Mouse (Mus musculus) spleen, adult 2 months (tissue): ENCODE data around the gene Adh5. TPM values are rescaled to one million over a fixed set of nuclear protein-coding genes. Genes with fewer than 3 reads are reported as not detected.
"Not testable (repeated sequence)": the region's sequence is repeated elsewhere in the genome, so short reads cannot be mapped to it uniquely, and the experiment has no call there.

Source experiments
- DNase-seq, 2 experiments: peaks; one replicate each; pipeline versions ENCODE4 v3.0.0 to v3.0.0-alpha.2; 2012 to 2021; ENCODE audit warnings: low spot score in 2 of 2, low read depth in 1 of 2
- H3K27ac ChIP-seq: fragments of 200-500 bp; 2 replicates; pipeline ENCODE4 v1.5.1; 2012; ENCODE audit warnings: low read length, inconsistent platforms; ENCODE audit not compliant: insufficient read depth
- H3K27me3 ChIP-seq: fragments of 200-500 bp; 2 replicates; pipeline ENCODE4 v1.6.1; 2012; ENCODE audit warnings: mild to moderate bottlenecking, moderate library complexity, low read length, inconsistent platforms; ENCODE audit not compliant: control insufficient read depth, insufficient read depth
- H3K36me3 ChIP-seq: fragments of 200-500 bp; 2 replicates; pipeline ENCODE4 v1.6.1; 2012; ENCODE audit warnings: mild to moderate bottlenecking, low read length, inconsistent platforms; ENCODE audit not compliant: control insufficient read depth, insufficient read depth
- H3K4me1 ChIP-seq: fragments of 200-500 bp; 2 replicates; pipeline ENCODE4 v1.6.1; 2011; ENCODE audit warnings: inconsistent platforms; ENCODE audit not compliant: control insufficient read depth, insufficient read depth, insufficient read length
- H3K4me3 ChIP-seq: fragments of 200-500 bp; 2 replicates; pipeline ENCODE4 v1.5.1; 2011; ENCODE audit warnings: mild to moderate bottlenecking, inconsistent platforms; ENCODE audit not compliant: insufficient read depth, insufficient read length; ENCODE audit errors: extremely low read depth
- CTCF ChIP-seq: fragments of 200-500 bp; IDR thresholded peaks from 2 replicates; pipeline ENCODE4 v1.5.1; 2011; ENCODE audit warnings: mild to moderate bottlenecking, inconsistent platforms; ENCODE audit not compliant: insufficient read depth, insufficient read length, insufficient replicate concordance; ENCODE audit errors: extremely low read depth
- POLR2A ChIP-seq: fragments of 200-500 bp; IDR thresholded peaks from 2 replicates; pipeline ENCODE4 v1.6.1; 2011; ENCODE audit warnings: low read depth, low read length, inconsistent platforms
- WGBS: fragments of 180-500 bp; shearing (Covaris S2); methylation state at CpG from one replicate; pipeline ENCODE4 v1.1.7; 2018; 5-methylcytosine and 5-hydroxymethylcytosine counted together
- polyA plus RNA-seq: library from polyadenylated mRNA; depleted of rRNA; stranded (reverse); fragments of >200 nt; gene quantifications from 2 replicates; pipeline ENCODE4 v1.2.3, GENCODE M21; 2012

Gene Adh5
- polyA plus RNA-seq, 1 experiment: 15.1 TPM

DNA sequence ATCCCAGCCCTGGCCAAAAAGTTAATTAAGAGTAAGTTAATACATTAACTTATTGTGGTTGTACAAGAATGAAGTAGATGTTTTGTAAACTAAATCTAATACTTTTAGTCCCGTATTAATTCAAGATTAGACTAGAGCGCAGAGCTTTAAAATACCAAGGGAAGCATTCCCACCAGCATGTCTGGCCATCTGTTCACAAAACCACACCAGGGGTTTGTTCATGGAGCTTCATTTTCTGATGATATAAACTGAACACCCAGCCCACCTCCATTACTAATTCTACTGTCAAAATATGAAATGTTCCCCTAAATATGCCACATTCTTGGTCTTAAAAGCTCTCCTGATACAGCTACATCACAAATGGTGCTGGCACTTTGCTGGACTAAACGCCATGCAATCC lies 15.5 kb downstream of the Adh5 start:
- no peak for DNase-seq
- no peak overlapping the region for H3K4me3 ChIP-seq
- TF ChIP-seq POLR2A: no peak
- no peak for TF ChIP-seq CTCF
- H3K36me3 ChIP-seq: peaks cover 44% of the 10 kb centered on the region
- H3K27ac ChIP-seq: no peak overlapping the region
- WGBS: 98% methylated on average over 3 of the region's 3 CpGs
- no peaks in the 10 kb centered on the region for H3K27me3 ChIP-seq
- no peaks in the 10 kb centered on the region for H3K4me1 ChIP-seq

DNA sequence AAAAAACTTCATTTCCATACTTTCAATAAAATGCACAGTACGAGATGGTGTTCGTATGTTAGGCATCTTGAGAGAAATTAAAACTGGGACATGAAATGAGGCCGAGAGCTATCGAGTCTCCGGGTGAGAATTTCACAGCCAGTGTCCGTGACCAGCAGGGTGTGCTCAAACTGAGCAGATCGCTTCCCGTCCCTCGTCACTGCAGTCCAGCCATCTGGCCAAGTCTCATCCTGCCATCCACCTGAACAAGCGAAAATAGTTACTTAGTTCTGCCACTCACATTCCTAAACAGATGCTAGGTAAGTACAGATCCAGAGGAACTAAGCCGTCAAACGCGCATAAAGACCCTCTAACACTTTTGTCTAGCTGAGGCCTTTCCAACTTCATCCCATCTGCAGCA lies 17.4 kb downstream of the Adh5 start:
- no peaks in the 10 kb centered on the region for H3K27me3 ChIP-seq
- H3K4me1 ChIP-seq: no peaks in the 10 kb centered on the region
- no peak overlapping the region for H3K27ac ChIP-seq
- H3K4me3 ChIP-seq: no peak overlapping the region
- DNase-seq: no peak
- H3K36me3 ChIP-seq: peaks cover 45% of the 10 kb centered on the region
- TF ChIP-seq POLR2A (no peak), CTCF (no peak)
- WGBS: 97% methylated on average over 13 of the region's 13 CpGs

DNA sequence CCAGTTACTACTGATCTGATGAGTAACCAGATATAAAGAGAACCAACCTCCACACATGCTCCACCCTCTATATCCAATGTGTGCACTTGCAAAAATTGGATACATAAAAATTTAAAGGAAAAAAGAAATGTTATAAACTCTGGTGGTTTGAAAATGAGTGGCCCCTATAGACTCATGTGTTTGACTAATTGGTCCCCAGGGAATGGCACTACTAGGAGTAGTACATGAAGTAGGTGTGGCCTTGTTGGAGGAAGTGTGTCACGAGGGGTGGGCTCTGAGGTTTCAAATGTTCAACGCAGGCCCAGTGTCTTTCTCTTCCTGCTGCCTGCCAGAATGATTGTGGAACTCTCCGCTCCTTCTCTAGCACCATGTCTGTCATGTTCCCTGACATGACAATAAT lies 18.9 kb downstream of the Adh5 start:
- peaks cover 49% of the 10 kb centered on the region for H3K36me3 ChIP-seq
- no peak overlapping the region for H3K27ac ChIP-seq
- no peaks in the 10 kb centered on the region for H3K27me3 ChIP-seq
- H3K4me1 ChIP-seq: no peaks in the 10 kb centered on the region
- TF ChIP-seq CTCF (no peak), POLR2A (no peak)
- no peak overlapping the region for H3K4me3 ChIP-seq
- no peak for DNase-seq
- 86% methylated on average over 3 of the region's 3 CpGs for WGBS

DNA sequence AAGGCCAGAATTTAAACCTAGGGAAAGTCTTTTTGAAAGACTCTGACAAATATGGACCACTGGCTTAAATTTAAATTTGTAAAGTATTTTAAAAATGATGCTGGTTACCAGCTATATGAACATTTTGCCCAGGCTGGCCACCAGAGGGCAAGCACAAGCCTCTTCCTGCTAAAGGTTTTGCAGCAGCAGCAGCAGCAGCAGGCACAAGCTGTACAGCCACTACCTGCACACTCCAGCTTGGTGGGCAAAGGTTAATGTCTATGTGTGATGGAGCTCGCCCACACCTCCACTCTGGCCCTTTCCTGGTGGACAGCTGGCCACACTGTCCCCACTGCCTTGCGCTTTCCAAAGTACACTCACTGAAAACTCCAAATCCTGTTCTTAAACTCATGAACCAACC lies 20.2 kb downstream of the Adh5 start:
- WGBS: 93% methylated on average over 2 of the region's 2 CpGs
- TF ChIP-seq POLR2A: no peak
- TF ChIP-seq CTCF: peak; percentile 40; the same call in 1 of the 2 replicates
- peaks cover 49% of the 10 kb centered on the region for H3K36me3 ChIP-seq
- H3K27ac ChIP-seq: no peak overlapping the region
- DNase-seq: no peak
- no peaks in the 10 kb centered on the region for H3K27me3 ChIP-seq
- no peak overlapping the region for H3K4me3 ChIP-seq
- no peaks in the 10 kb centered on the region for H3K4me1 ChIP-seq

DNA sequence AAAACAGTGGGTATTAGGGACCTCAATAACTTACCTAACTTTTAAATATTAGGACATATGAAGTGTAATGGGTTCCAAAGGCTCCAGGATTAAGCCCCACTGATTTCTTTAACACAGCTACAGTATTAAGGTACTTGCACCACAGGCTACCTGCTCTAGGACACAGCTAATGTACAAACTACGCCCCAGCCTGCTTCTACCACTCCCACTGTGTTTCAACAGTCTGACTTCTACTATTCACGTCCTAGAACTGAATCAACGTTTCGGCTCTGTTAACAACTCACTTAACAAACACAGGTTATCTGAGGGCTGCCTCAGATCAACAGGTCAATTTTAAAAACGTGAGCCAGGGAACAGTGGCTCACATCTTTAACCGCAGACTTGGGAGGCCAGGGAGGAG lies 20.9 kb downstream of the Adh5 start:
- peaks cover 51% of the 10 kb centered on the region for H3K36me3 ChIP-seq
- H3K4me1 ChIP-seq: no peaks in the 10 kb centered on the region
- no peak overlapping the region for H3K27ac ChIP-seq
- DNase-seq: no peak
- H3K4me3 ChIP-seq: no peak overlapping the region
- H3K27me3 ChIP-seq: no peaks in the 10 kb centered on the region
- WGBS: 92% methylated on average over 6 of the region's 6 CpGs
- no peak for TF ChIP-seq POLR2A
- no peak for TF ChIP-seq CTCF

DNA sequence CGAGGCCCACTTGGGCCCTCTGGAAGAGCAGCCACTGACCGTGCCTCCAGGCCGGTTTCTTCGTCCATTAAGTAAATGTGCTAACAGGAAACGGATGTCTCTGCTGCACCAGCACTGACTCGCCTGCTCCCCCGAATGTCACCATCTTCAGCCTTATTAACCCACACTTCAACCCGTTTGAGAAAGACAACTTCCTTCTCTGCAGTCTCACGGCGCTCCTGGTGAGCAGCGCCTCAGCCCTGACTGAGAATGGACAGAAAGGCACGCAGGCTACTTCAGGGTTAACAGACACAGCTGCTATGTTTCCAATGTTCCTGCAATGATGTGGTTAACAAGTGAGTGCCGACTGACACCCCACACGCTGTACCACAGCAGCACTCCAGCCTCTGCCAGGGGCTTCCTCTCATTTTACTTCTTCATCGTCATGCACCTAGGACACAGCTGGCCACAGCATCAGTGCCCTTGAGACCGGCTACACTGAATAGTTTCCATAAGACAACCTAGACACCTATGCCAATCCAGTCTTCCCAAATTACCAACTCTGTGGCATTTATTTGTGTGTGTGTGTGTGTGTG lies 21.8 kb downstream of the Adh5 start:
- Histone ChIP-seq H3K4me3 (no peak overlapping the region), H3K4me1 (no peaks in the 10 kb centered on the region), H3K36me3 (peaks cover 49% of the 10 kb centered on the region), H3K27ac (no peak overlapping the region), H3K27me3 (no peaks in the 10 kb centered on the region)
- DNase-seq: no peak
- 70% methylated on average over 16 of the region's 16 CpGs for WGBS
- no peak for TF ChIP-seq CTCF

DNA sequence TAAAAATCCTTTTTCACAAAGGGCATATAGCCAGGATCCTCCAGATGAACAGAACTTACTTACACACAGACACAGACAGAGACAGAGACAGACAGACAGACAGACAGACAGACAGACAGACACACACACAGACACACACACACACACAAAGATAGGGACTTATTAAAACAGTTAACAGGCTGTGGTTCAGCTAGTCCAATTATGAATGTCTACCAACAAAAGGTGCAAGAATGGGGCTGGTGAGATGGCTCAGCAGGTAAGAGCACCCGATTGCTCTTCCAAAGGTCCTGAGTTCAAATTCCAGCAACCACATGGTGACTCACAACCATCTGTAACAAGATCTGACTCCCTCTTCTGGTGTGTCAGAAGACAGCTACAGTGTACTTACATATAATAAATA lies 23.8 kb downstream of the Adh5 start:
- not testable (repeated sequence) for DNase-seq, H3K27ac ChIP-seq, H3K4me3 ChIP-seq, H3K4me1 ChIP-seq, H3K27me3 ChIP-seq
- peaks cover 51% of the 10 kb centered on the region for H3K36me3 ChIP-seq
- WGBS: 90% methylated on average over 1 of the region's 1 CpGs
